Mouse (Mus musculus): ENCODE measurements around the gene Kmt5a.

GRCm38 (mm10) chr5:124499001-124499400, 59.3 kb downstream of the Kmt5a start:
- no peak for TF ChIP-seq EP300 (IDR thresholded peaks at IDR 0.05; ENCODE audit: low read depth)
- TF ChIP-seq CTCF (IDR thresholded peaks at IDR 0.05; ENCODE audit: low read depth), result no peak
